Mouse (Mus musculus): ENCODE measurements around the gene Ascc1.

Ascc1 gene

DNA sequence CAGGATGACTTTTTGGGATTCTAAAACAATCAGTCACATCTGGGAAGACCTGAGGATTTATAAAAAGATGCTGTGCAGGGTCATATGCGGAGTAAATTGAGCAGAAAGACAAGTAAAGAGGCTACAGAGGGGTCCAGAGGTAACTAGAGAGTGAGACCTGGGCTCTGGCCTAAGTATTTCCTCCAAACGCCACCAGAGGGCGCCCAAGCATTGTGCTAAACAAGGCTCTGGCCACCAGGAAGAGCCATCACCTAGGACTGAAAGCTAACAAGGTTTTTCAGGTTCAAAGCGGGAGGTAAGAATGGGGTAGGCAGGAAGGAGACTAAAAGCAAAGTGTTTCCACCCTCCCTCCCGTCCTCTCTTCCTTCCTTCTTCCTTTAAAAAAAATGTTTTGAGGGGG lies 145.5 kb downstream of the Ascc1 start:
- DNase-seq (ENCODE audit: extremely low read depth, insufficient read length, low spot score): no peak

All from 3134 (cell line).